Mouse (Mus musculus): ENCODE data around the gene Tbc1d16. TPM values are rescaled to one million over a fixed set of nuclear protein-coding genes. Genes with fewer than 3 reads are reported as not detected.
A peak's percentile ranks its signal among the peaks of the same experiment; 100 is the strongest.
"Not testable (repeated sequence)": the region's sequence is repeated elsewhere in the genome, so short reads cannot be mapped to it uniquely, and the experiment has no call there.

Tbc1d16 gene
- total RNA-seq, 2 experiments from 2014 or later = 66.3 to 67.2 TPM

DNA sequence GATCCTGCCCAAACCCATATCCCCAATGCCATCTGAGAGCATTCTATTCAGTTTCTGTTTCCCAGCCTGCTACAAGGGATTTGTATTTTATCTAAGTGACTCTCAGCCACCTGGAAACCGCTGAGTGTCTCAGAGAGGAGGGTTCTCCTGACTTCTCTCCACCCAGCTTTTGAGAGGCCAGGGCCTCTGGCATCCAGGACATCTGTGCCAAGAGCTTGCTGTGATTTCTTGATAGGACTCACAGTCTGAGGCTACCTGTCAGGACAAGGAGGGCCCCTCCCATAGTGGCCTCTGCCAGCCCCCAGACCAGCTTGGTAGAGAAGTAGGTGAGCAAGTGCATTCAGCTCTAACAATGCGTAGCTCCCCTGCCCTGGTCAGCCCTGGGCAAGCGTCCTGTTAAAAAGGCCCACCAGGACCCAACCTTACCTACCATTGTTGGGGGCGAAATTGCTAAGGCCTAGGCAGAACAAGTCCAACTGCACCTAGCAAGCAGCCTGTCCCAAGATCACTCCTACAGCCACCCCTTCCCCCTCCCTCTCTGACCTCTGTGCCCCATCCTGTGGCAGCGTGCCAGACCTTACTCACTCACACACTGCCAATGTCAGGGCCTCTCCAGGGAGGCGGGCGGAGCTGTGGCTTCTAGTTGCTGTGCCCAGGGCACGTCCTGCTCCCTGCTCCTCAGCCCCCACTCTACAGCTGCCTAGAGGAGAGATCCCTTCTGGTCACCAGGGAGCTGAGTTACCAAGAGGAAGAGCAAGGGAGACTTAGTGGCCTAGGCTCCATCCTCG is 100.4 kb downstream of the Tbc1d16 start:
- intact Hi-C loops (cut with DNase I) = loop anchor here (5.0 kb wide), 2 partner anchors 59 to 71 kb away; no protein-coding TSS in a partner anchor
- peak; percentile 85 to 87 for DNase-seq

DNA sequence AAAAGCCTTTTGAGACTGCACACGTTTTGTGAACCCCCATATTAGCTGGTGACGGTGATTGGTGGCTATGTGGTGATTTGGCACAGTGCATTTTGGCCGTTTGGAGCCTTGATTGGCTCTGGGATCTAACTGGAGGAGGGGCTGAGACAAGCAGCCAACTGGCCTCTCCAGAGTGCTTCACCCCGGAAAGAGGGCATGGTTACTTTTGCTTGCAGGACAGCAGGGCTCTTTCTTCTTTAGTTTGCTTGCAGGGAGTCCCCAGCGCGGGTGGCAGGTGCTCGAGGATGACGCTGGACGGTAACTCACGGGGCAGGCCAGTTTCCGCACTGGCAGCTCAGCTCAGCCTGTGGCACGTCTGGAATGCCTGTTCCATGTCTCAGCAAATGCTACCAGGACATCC is 101.2 kb downstream of the Tbc1d16 start:
- intact Hi-C loops (cut with DNase I) = loop anchor here (5.0 kb wide), 2 partner anchors 60 to 70 kb away; no protein-coding TSS in a partner anchor
- DNase-seq = peak in 1 of 2 experiments; percentile 37

DNA sequence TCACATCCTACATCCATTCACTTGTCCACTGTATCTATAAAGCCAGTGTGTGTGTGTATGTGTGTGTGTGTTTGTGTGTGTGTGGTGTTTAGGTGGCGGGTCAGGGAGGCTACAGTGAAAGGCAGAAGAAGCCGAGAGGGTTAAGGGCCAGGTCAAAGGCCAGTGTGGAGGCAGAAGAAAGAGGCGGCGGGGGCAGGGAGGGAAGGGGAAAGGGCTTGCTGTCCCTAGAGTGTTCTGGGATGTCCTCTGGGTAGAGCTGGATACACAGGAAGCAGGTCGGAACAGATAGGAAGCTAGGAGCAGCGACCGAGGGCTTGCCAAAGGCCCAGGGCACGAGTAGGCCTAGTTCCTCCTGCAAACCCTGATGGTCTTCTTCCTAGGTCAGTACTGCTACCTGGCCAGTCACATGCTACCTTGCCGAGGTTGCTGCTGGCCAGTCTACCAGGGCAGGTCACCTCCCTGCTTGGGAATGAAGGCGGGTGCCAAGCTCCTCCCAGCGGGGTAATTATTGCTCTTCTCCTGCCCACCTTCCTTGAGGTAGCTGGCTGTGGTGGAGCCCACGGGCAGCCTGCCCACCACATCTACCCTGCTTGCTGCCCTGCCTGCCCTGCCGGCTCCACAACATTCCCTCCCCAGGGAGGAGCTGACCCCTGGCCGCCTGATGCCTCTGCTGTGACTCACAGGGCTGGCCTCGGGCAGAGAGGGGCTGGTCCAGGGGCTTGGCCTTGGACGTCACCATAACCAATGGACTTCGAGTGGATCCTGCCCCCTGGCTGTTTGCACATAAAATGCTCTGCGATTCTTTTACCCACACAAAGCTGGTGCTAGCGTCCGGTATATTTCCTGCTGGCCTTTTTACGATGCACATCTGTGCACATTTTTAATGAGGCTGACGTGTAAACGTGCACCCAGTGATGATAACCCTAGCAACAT is 102.1 kb downstream of the Tbc1d16 start:
- peak; percentile 94 for DNase-seq
- intact Hi-C loops (cut with DNase I) = loop anchor here (2.0 to 5.0 kb wide), 3 partner anchors 39 to 69 kb away; partner anchors contain the start of gene Cbx4

- intact Hi-C loops (cut with DNase I) = loop anchor here (2.0 kb wide), 1 partner anchor 38 kb away; the partner anchor contains the start of gene Cbx4
Observed at GRCm38 (mm10) chr11:119124536-119124935, 103.8 kb downstream of the Tbc1d16 start.

GRCm38 (mm10) chr11:119123522-119124319 is 104.6 kb downstream of the Tbc1d16 start:
- intact Hi-C loops (cut with DNase I) = loop anchor here (2.0 kb wide), 1 partner anchor 37 kb away; the partner anchor contains the start of gene Cbx4
- DNase-seq = peak; percentile 36 to 48

More at GRCm38 (mm10) chr11:119124536-119124935, 103.8 kb downstream of the Tbc1d16 start:
- DNase-seq = peak; percentile 84 to 88

DNA sequence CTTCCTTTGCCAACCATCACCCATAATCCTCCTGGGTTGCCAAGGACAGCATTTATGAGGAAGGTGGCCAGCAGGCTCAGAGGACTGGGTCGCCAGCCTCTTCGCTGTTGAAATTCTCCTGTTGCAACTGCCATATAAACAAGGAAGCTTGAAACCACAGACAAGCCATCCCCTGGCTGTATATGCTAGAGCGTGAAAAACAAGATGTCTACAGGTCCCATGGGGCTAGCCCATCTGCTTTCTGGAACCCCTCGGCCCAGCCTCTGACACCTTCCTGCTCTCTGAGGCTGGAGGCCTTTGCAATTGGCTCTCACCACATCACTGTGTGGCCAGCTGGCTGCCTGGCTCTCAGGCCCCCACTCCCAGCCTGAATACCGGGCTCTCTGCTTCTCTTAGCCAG is 105.9 kb downstream of the Tbc1d16 start:
- DNase-seq = no peak
- intact Hi-C loops (cut with DNase I) = no loop called here

- DNase-seq = no peak
- intact Hi-C loops (cut with DNase I) = no loop called here
Observed at GRCm38 (mm10) chr11:119118905-119119304, 109.4 kb downstream of the Tbc1d16 start.

DNA sequence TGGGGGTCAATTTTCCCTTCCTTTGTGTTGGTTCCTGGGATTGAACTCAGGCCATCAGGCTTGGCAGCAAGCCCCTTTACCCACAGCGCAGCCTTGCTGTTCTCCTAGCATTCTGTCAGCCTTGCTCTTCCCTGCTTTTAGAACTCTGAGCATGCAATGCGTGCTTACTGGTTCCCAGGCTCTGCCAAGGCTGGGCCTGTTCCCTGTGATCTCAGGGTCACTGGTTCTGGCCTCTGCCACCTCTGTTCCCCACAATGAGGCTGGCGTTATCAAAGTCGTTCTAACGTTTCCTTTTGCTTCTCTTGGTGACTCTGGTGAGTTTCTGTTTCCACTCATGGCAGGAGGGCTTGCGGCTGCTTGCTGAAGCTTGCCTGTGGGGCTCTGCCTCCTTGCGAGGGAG is 110.4 kb downstream of the Tbc1d16 start:
- DNase-seq = no peak
- intact Hi-C loops (cut with DNase I) = no loop called here

GRCm38 (mm10) chr11:119116992-119117391 is 111.3 kb downstream of the Tbc1d16 start:
- intact Hi-C loops (cut with DNase I) = no loop called here
- peak in 1 of 2 experiments; percentile 33 for DNase-seq

DNA sequence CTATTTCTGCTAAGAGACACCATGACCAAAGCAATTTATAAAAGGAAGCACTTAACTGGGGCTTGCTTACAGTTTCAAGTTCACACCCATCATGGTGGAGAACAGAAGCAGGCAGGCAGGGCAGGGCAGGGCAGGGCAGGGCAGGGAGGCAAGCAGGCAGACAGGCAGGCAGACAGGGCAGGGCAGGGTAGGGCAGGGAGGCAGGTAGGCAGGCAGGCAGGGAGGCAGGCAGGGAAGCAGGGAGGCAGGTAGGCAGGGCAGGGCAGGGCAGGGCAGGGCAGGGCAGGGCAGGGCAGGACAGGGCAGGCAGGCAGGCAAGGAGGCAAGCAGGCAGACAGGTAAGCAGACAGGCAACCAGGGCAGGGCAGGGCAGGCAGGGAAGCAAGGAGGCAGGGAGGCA is 115.6 kb downstream of the Tbc1d16 start:
- intact Hi-C loops (cut with DNase I) = loop anchor here (5.0 kb wide), 1 partner anchor 65 kb away; no protein-coding TSS in a partner anchor
- DNase-seq = no peak

- DNase-seq = no peak
- intact Hi-C loops (cut with DNase I) = loop anchor here (5.0 kb wide), 1 partner anchor 66 kb away; no protein-coding TSS in a partner anchor
Observed at GRCm38 (mm10) chr11:119111345-119111744, 117.0 kb downstream of the Tbc1d16 start.

DNA sequence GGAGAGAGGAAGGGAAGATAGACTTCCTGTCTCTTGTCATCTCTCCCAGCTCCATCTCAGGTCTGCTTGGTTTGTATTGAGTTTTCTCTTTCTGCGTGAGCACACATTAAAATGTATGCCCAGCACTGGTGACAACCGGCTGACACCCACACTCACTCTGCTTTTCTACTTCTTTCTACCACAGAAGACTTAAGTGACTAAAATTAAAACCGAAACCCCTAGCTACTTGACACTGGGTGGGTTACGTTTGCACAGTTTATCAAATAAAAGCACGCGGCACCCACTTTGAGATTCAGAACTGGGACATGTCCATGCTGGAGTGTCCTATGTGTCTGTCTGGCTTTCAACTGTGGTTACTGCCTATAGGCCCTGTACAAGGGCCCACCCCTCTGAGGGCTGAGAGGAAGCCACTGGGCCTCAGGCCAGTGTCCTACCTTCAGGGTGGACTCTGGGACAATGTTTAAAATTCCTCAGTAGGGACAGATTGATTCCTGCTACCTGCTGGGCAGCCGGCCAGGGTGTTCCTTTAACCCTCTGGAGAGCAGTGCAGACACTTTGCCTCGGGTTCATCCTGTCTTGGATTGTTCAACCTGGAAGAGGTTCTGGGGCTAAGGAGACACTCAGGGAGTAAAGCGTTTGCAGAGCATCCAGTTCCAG is 118.8 kb downstream of the Tbc1d16 start:
- no peak for DNase-seq
- intact Hi-C loops (cut with DNase I) = loop anchor here (5.0 kb wide), 1 partner anchor 68 kb away; no protein-coding TSS in a partner anchor

GRCm38 (mm10) chr11:119108573-119109263 is 119.6 kb downstream of the Tbc1d16 start:
- intact Hi-C loops (cut with DNase I) = no loop called here
- no peak for DNase-seq

- intact Hi-C loops (cut with DNase I) = no loop called here
- DNase-seq = peak in 1 of 2 experiments; percentile 23
Observed at GRCm38 (mm10) chr11:119106289-119106688, 122.0 kb downstream of the Tbc1d16 start.

- intact Hi-C loops (cut with DNase I) = no loop called here
- DNase-seq = peak in 1 of 2 experiments; percentile 29
Observed at GRCm38 (mm10) chr11:119105748-119106147, 122.6 kb downstream of the Tbc1d16 start.

- no peak for DNase-seq
- intact Hi-C loops (cut with DNase I) = no loop called here
Observed at GRCm38 (mm10) chr11:119105071-119105609, 123.2 kb downstream of the Tbc1d16 start.

- intact Hi-C loops (cut with DNase I) = no loop called here
- DNase-seq = no peak
Observed at GRCm38 (mm10) chr11:119103991-119104390, 124.3 kb downstream of the Tbc1d16 start.

- intact Hi-C loops (cut with DNase I); DNase-seq: not testable (repeated sequence)
Observed at GRCm38 (mm10) chr11:119100355-119100754, 127.9 kb downstream of the Tbc1d16 start.
